Mouse (Mus musculus) liver, adult 2 months (tissue): Measurements from ENCODE around the gene Ccdc84. TPM values are rescaled to one million over a fixed set of nuclear protein-coding genes. Genes with fewer than 3 reads are reported as not detected.
"Not testable (repeated sequence)": the region's sequence is repeated elsewhere in the genome, so short reads cannot be mapped to it uniquely, and the experiment has no call there.

ENCODE experiments used
- DNase-seq: peaks from one replicate; pipeline ENCODE4 v3.0.0-alpha.2; 2011; ENCODE audit warnings: low read depth, low spot score; ENCODE audit errors: extremely low read depth
- H3K27ac ChIP-seq: fragments of 200-500 bp; replicated peaks from 2 replicates; pipeline ENCODE4 v1.5.1; 2012; ENCODE audit warnings: low read depth, mild to moderate bottlenecking, control low read depth, inconsistent platforms, low read length; ENCODE audit not compliant: insufficient read depth
- H3K27me3 ChIP-seq: fragments of 200-500 bp; 2 replicates; pipeline ENCODE4 v1.6.1; 2012; ENCODE audit warnings: mild to moderate bottlenecking, moderate library complexity, low read length, inconsistent platforms; ENCODE audit not compliant: control insufficient read depth, insufficient read depth
- H3K36me3 ChIP-seq: fragments of 200-500 bp; 2 replicates; pipeline ENCODE4 v1.6.1; 2012; ENCODE audit warnings: low read length, inconsistent platforms; ENCODE audit not compliant: control insufficient read depth, insufficient read depth
- H3K4me1 ChIP-seq: fragments of 200-500 bp; 2 replicates; pipeline ENCODE4 v1.6.1; 2011; ENCODE audit warnings: low read length; ENCODE audit not compliant: control insufficient read depth, insufficient read depth
- H3K4me3 ChIP-seq: fragments of 200-500 bp; 2 replicates; pipeline ENCODE4 v1.5.1; 2011; ENCODE audit warnings: low read depth, mild to moderate bottlenecking, control low read depth, low read length, moderate library complexity; ENCODE audit not compliant: insufficient read depth
- H3K79me2 ChIP-seq: fragments of 200-500 bp; 2 replicates; pipeline ENCODE4 v1.6.1; 2012; ENCODE audit warnings: inconsistent platforms, mild to moderate bottlenecking, low read length, moderate library complexity; ENCODE audit not compliant: control insufficient read depth, insufficient read depth
- H3K9ac ChIP-seq: fragments of 200-500 bp; 2 replicates; pipeline ENCODE4 v1.6.1; 2012; ENCODE audit warnings: low read depth, mild to moderate bottlenecking, control low read depth, inconsistent platforms, low read length
- CTCF ChIP-seq: fragments of 200-500 bp; IDR thresholded peaks from 2 replicates; pipeline ENCODE4 v1.5.1; 2011; ENCODE audit warnings: low read depth, low read length, control low read depth
- POLR2A ChIP-seq: fragments of 200-500 bp; IDR thresholded peaks from 2 replicates; pipeline ENCODE4 v1.6.1; 2011; ENCODE audit warnings: low read length, control low read depth; ENCODE audit not compliant: insufficient read depth; ENCODE audit errors: extremely low read depth
- WGBS: fragments of 180-500 bp; shearing (Covaris S2); methylation state at CpG from one replicate; pipeline ENCODE4 v1.1.7; 2018; 5-methylcytosine and 5-hydroxymethylcytosine counted together
- polyA plus RNA-seq: library from polyadenylated mRNA; depleted of rRNA; stranded (reverse); fragments of >200 nt; gene quantifications from 2 replicates; pipeline ENCODE4 v1.2.3, GENCODE M21; 2012; rRNA removed
- total RNA-seq: library from RNA; depleted of rRNA; stranded (reverse); fragments of >200 nt; gene quantifications from 2 replicates; pipeline ENCODE4 v1.2.3, GENCODE M21; 2014; rRNA removed

Gene Ccdc84
- total and polyA plus RNA-seq, 2 experiments, result 8.8 to 22.0 TPM

DNA sequence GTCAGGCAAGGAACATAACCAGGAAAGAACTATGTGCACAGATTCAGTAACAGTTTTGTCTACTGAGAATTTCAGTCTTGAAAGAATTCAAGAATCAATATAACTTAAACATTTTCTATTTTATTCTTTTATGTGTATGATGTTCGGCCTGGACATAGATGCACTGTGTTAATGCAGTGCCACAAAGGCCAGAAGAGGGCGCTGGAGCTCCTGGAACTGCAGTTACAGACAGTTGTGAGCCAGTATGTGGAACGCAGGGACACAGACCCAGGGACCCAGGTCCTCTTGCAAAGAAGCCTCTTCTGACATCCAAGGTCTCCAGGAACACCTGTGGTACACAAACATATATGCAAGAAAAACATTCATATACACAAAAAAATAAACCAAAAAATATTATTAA lies 53.9 kb downstream of the Ccdc84 start:
- Histone ChIP-seq H3K4me3 (no peak overlapping the region), H3K36me3 (no peaks in the 10 kb centered on the region; the same call in 1 of the 2 replicates), H3K27me3 (no peaks in the 10 kb centered on the region), H3K27ac (no peak overlapping the region), H3K9ac (no peak overlapping the region), H3K4me1 (peaks cover 4% of the 10 kb centered on the region; the same call in 1 of the 2 replicates), H3K79me2 (peaks cover 3% of the 10 kb centered on the region; the same call in 1 of the 2 replicates)
- TF ChIP-seq CTCF, result peak; percentile 75
- no peak for TF ChIP-seq POLR2A
- DNase-seq, result no peak
- 70% methylated on average over 3 of the region's 3 CpGs for WGBS

- H3K27ac ChIP-seq, result peak overlapping the region; percentile 49; the same call in 1 of the 2 replicates
- 39% methylated on average over 4 of the region's 4 CpGs for WGBS
Observed at GRCm38 (mm10) chr9:44361931-44362330, 56.4 kb downstream of the Ccdc84 start.

GRCm38 (mm10) chr9:44361190-44361917 lies 57.0 kb downstream of the Ccdc84 start, which contains the start of gene Vps11:
Gene Vps11 (minus strand): TSS chr9:44361670.
- WGBS, result under 1% methylated on average over 44 of the region's 44 CpGs
- H3K79me2 ChIP-seq, result peaks cover 3% of the 10 kb centered on the region; the same call in 1 of the 2 replicates
- H3K4me1 ChIP-seq, result peaks cover 4% of the 10 kb centered on the region; the same call in 1 of the 2 replicates
- peak within 1 kb of the TSS; percentile 49; the same call in 1 of the 2 replicates for H3K27ac ChIP-seq
- peaks cover 22% of the 10 kb centered on the region for H3K36me3 ChIP-seq
- DNase-seq, result peak; percentile 90
- TF ChIP-seq POLR2A (peak; percentile 70; the same call in 1 of the 2 replicates), CTCF (no peak)
- H3K9ac ChIP-seq, result peak within 1 kb of the TSS; percentile 85
- H3K27me3 ChIP-seq, result no peaks in the 10 kb centered on the region
- H3K4me3 ChIP-seq, result peak within 1 kb of the TSS; percentile 90

More at GRCm38 (mm10) chr9:44361931-44362330, 56.4 kb downstream of the Ccdc84 start:
- H3K4me1 ChIP-seq, H3K79me2 ChIP-seq, H3K9ac ChIP-seq, DNase-seq, H3K4me3 ChIP-seq, H3K27me3 ChIP-seq: not testable (repeated sequence)
- peaks cover 16% of the 10 kb centered on the region for H3K36me3 ChIP-seq

Other genes with a start within 250 kb of the Ccdc84 start
- gene Cbl, start 184.5 kb downstream of the Ccdc84 start, total RNA-seq, result 2.8 and 4.3 TPM in 2 replicates
- 1.8 and 2.4 TPM in 2 replicates for gene Cbl, start 184.5 kb downstream of the Ccdc84 start, polyA plus RNA-seq
- gene Ccdc153, start 177.9 kb downstream of the Ccdc84 start, total RNA-seq, result not detected in 2 replicates
- gene Ccdc153, start 177.9 kb downstream of the Ccdc84 start, polyA plus RNA-seq, result not detected in 2 replicates
- gene Pdzd3, start 167.1 kb downstream of the Ccdc84 start, total RNA-seq, result not detected in 2 replicates
- gene Pdzd3, start 167.1 kb downstream of the Ccdc84 start, polyA plus RNA-seq, result not detected in 2 replicates
- 3.5 and 5.6 TPM in 2 replicates for gene Nlrx1, start 150.0 kb downstream of the Ccdc84 start, total RNA-seq
- 8.6 and 10.0 TPM in 2 replicates for gene Nlrx1, start 150.0 kb downstream of the Ccdc84 start, polyA plus RNA-seq
- not detected in 2 replicates for gene Abcg4, start 130.0 kb downstream of the Ccdc84 start, total RNA-seq
- gene Abcg4, start 130.0 kb downstream of the Ccdc84 start, polyA plus RNA-seq, result 0.11 TPM in 1 of 2 replicates, not detected in the other
- gene Hinfp, start 112.9 kb downstream of the Ccdc84 start, total RNA-seq, result 7.4 and 7.6 TPM in 2 replicates
- gene Hinfp, start 112.9 kb downstream of the Ccdc84 start, polyA plus RNA-seq, result 10.6 and 16.9 TPM in 2 replicates
- gene C2cd2l, start 98.3 kb downstream of the Ccdc84 start, total RNA-seq, result 5.2 and 7.9 TPM in 2 replicates
- 60.1 and 60.9 TPM in 2 replicates for gene C2cd2l, start 98.3 kb downstream of the Ccdc84 start, polyA plus RNA-seq
- gene Dpagt1, start 92.5 kb downstream of the Ccdc84 start, total RNA-seq, result 8.7 and 13.1 TPM in 2 replicates
- 57.4 and 71.7 TPM in 2 replicates for gene Dpagt1, start 92.5 kb downstream of the Ccdc84 start, polyA plus RNA-seq
- 5.6 and 11.2 TPM in 2 replicates for gene H2afx, start 83.9 kb downstream of the Ccdc84 start, total RNA-seq
- gene H2afx, start 83.9 kb downstream of the Ccdc84 start, polyA plus RNA-seq, result 22.5 and 23.6 TPM in 2 replicates
- 61.3 and 67.7 TPM in 2 replicates for gene Hmbs, start 74.3 kb downstream of the Ccdc84 start, total RNA-seq
- 58.8 and 61.4 TPM in 2 replicates for gene Hmbs, start 74.3 kb downstream of the Ccdc84 start, polyA plus RNA-seq
- gene Vps11, start 56.9 kb downstream of the Ccdc84 start, total RNA-seq, result 14.5 and 22.0 TPM in 2 replicates
- 15.9 and 17.0 TPM in 2 replicates for gene Vps11, start 56.9 kb downstream of the Ccdc84 start, polyA plus RNA-seq
- 87.8 and 131 TPM in 2 replicates for gene Hyou1, start 39.1 kb downstream of the Ccdc84 start, total RNA-seq
- gene Hyou1, start 39.1 kb downstream of the Ccdc84 start, polyA plus RNA-seq, result 75.0 and 111 TPM in 2 replicates
- gene Slc37a4, start 21.7 kb downstream of the Ccdc84 start, total RNA-seq, result 250 and 307 TPM in 2 replicates
- 153 and 185 TPM in 2 replicates for gene Slc37a4, start 21.7 kb downstream of the Ccdc84 start, polyA plus RNA-seq
- 455 and 516 TPM in 2 replicates for gene Rps25, start 11.4 kb downstream of the Ccdc84 start, total RNA-seq
- 82.7 and 98.8 TPM in 2 replicates for gene Rps25, start 11.4 kb downstream of the Ccdc84 start, polyA plus RNA-seq
- gene Trappc4, start 11.0 kb downstream of the Ccdc84 start, total RNA-seq, result 31.0 and 35.0 TPM in 2 replicates
- gene Trappc4, start 11.0 kb downstream of the Ccdc84 start, polyA plus RNA-seq, result 28.0 and 30.7 TPM in 2 replicates
- not detected in 2 replicates for gene Foxr1, start 22.6 kb upstream of the Ccdc84 start, total RNA-seq
- gene Foxr1, start 22.6 kb upstream of the Ccdc84 start, polyA plus RNA-seq, result not detected in 2 replicates
- gene Upk2, start 36.4 kb upstream of the Ccdc84 start, total RNA-seq, result not detected in 2 replicates
- gene Upk2, start 36.4 kb upstream of the Ccdc84 start, polyA plus RNA-seq, result not detected in 2 replicates
- gene Bcl9l, start 64.3 kb upstream of the Ccdc84 start, total RNA-seq, result 5.4 and 5.9 TPM in 2 replicates
- gene Bcl9l, start 64.3 kb upstream of the Ccdc84 start, polyA plus RNA-seq, result 26.0 and 27.9 TPM in 2 replicates
- gene Cxcr5, start 143.3 kb upstream of the Ccdc84 start, total RNA-seq, result 0.18 and 0.20 TPM in 2 replicates
- 0.24 and 1.4 TPM in 2 replicates for gene Cxcr5, start 143.3 kb upstream of the Ccdc84 start, polyA plus RNA-seq
- gene Ddx6, start 186.3 kb upstream of the Ccdc84 start, total RNA-seq, result 58.4 and 58.7 TPM in 2 replicates
- 8.4 and 8.8 TPM in 2 replicates for gene Ddx6, start 186.3 kb upstream of the Ccdc84 start, polyA plus RNA-seq